Mouse (Mus musculus): ENCODE data around the gene Scai.

DNA sequence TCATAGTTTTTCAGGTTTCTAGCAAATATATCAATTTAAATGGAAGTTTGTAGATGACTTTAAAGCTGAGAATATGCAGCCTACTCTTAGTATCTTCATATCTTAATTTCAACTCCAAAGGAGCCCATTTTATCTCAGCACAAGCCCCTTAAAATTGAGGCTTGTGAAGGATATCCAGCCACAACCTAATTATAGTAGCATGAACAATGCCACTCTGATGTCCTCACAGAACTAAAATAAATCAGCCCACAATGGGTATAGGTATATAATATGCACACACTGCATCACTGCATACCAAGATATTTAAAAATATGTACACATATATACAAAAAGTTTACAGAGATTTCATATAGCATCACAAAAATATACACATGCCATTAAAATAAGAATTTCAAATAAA is 119.9 kb downstream of the Scai start:
- TF ChIP-seq PAX5 (IDR thresholded peaks at IDR 0.05; ENCODE audit: low read length) (no peak), CTCF (conservative IDR thresholded peaks at IDR 0.05 in 1 of 2, IDR thresholded peaks at IDR 0.05 in 1 of 2; ENCODE audit: low read depth in 2 of 2, low read length in 2 of 2) (no peak), ZMIZ1 (IDR thresholded peaks at IDR 0.05; ENCODE audit: low read depth, low read length) (no peak), CHD2 (IDR thresholded peaks at IDR 0.05; ENCODE audit: low read length) (no peak)
